Mouse (Mus musculus): ENCODE measurements around the gene Tbx2. TPM values are rescaled to one million over a fixed set of nuclear protein-coding genes. Genes with fewer than 3 reads are reported as not detected.

Tbx2 gene
- polyA plus RNA-seq, 1 experiment from 2014 or later = 14.2 TPM

DNA sequence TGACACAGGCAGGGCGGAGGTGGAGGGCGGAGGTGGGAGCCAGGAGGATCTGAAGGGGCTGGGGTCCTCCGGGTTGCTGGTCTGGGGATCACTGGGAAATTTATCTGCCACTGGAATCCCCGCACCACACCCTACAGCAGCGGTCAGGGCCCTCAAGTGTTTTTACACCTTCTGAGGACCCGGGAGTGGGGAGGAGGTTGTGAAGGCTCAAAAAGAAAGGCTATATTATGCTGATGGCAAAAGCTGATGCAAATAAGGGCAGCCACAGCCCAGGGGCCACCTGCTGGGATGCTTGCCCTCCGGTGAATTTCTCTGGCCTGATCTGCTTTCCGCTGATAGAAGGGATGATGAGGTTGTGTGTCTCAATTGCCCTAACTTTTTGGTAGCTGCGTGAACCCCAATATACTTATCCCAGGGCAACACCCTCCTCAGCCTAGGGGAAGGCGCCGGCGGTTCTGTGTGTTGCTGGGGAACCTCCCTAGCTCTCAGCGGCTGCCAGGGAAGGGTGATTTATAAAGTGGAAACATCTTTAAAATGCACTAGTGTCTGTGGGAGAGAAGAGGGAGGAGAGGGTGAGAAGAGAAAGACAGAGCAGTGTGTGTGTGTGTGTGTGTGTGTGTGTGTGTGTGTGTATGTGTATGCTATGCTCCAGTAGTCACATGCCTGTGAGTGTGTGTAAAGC lies 58.8 kb downstream of the Tbx2 start:
- Histone ChIP-seq H3K4me2 (no peak overlapping the region), H3K4me3 (no peak overlapping the region), H3K36me3 (no peaks in the 10 kb centered on the region), H3K9me3 (no peaks in the 10 kb centered on the region), H3K9ac (no peak overlapping the region), H3K4me1 (peaks cover 43% of the 10 kb centered on the region), H3K27ac (no peak overlapping the region), H3K27me3 (peaks cover 93% of the 10 kb centered on the region)
- 4% methylated on average over 13 of the region's 13 CpGs for WGBS
- no peak for ATAC-seq (ENCODE audit: insufficient number of reproducible peaks, insufficient read depth, low FRiP score, low TSS enrichment, low read depth)

Other genes with a start within 250 kb of the Tbx2 start
- not detected in 2 replicates for gene Gm11444, start 17.8 kb downstream of the Tbx2 start, polyA plus RNA-seq (2015; fragmentation: Nextera tagmentation; extraction: Ambion mirVana)
- 3.0 and 3.1 TPM in 2 replicates for gene Tbx4, start 53.9 kb downstream of the Tbx2 start, polyA plus RNA-seq (2015; fragmentation: Nextera tagmentation; extraction: Ambion mirVana)